Mouse (Mus musculus) cortical plate, adult 2 months (tissue): Measurements from ENCODE around the gene Tanc1.

Source experiments
- CTCF ChIP-seq: fragments of 200-500 bp; IDR thresholded peaks from 2 replicates; pipeline ENCODE4 v1.5.1; 2011; ENCODE audit warnings: mild to moderate bottlenecking, control low read depth, low read length; ENCODE audit not compliant: insufficient read depth; ENCODE audit errors: extremely low read depth
- POLR2A ChIP-seq: fragments of 200-500 bp; IDR thresholded peaks from 2 replicates; pipeline ENCODE4 v1.6.1; 2011; ENCODE audit warnings: mild to moderate bottlenecking, low read length, control low read depth; ENCODE audit not compliant: insufficient read depth; ENCODE audit errors: extremely low read depth

DNA sequence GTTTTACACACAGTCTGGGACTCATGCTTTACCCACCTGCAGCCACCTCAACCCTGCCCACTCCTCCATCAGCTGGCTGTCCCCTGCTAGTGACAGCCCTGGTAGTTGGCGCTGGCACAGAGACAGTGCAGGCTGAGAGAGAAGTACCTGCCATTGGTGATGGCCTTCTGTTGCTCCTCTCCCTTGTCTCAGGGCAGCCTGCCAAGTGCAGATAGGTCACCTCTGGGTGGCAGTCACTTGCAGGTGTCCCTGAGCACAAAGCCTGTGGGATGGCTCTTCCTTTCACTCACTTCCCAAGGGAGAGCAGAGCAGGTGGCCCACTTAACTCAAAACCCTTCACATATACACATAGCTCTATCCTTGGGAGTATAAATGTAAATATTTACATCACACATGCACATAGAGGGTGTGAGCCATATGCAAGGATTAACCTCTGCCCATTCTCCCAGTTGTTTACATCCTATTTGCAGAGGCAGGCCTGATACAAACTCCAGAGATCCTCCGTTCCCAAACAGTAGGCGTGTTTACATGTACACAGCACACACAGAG lies 106.0 kb downstream of the Tanc1 start:
- TF ChIP-seq CTCF (no peak), POLR2A (no peak)
